In the genomic region with DNA sequence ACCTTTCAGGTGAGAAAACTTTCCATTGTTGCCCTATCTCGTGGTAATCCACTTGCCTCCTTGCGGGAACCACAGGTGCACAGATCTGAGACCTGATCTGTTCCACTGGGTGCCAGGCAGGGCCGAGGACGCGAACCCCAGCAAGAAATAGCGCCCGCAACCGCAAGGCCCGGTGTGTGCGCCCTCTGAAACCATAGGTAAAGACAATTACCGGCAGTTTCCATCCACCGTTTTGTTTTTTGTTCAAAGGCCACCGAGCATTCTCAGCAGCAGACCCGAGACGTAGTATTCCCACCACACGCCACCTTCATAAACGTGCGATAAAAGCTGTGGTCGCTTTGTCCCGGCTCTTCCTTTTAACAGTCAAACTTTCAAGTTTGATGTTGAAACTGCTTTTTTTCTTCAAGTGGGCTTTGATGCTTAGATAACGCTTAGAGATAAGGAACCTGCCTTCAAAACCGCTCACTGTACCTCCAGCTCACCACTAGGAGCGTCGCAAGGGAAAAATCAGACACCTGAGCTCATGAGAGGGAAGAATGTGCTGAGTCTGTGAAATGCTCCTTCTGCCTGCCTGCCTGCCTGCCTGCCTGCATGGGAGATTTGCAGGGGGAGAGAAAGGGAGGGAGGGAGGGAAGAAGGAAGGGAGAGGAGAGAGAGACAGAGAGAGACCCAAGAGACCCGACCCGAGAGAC, we compare ENCODE assay signal across 9 mouse cellular contexts. TPM values are rescaled to one million over a fixed set of nuclear protein-coding genes. Genes with fewer than 3 reads are reported as not detected.
DNase-seq lines count a peak whose midpoint lies in the region; ATAC-seq lines count a peak whose summit lies in the region.
"Had no signal": no experiment of that assay in that cellular context is flagged by ENCODE, and none has a peak within 500 bp of the region (broad histone marks: within the 10 kb centered on the region; RNA-seq: fewer than 3 reads in every experiment).

No protein-coding gene starts in this region.

- no peaks in the 10 kb centered on the region for H3K9me3 ChIP-seq in heart, embryonic 15.5 days (replicated peaks)
- no peaks in the 10 kb centered on the region for H3K9me3 ChIP-seq in intestine, embryonic 16.5 days (ENCODE audit: control insufficient read depth, low read length)
- H3K9me3 ChIP-seq: liver, embryonic 13.5 days had no signal

- no peak overlapping the region for H3K9ac ChIP-seq in heart, embryonic 15.5 days
- H3K9ac ChIP-seq in intestine, embryonic 16.5 days (ENCODE audit: low read depth, low read length) = no peak overlapping the region
- H3K9ac ChIP-seq: liver, embryonic 13.5 days had no signal

- H3K4me3 ChIP-seq in heart, embryonic 15.5 days = no peak overlapping the region
- no peak overlapping the region; the same call in 1 of the 2 replicates for H3K4me3 ChIP-seq in intestine, embryonic 16.5 days (ENCODE audit: low read length)
- H3K4me3 ChIP-seq: liver, embryonic 13.5 days had no signal

- 14% methylated on average over 26 of the region's 26 CpGs for WGBS in heart, embryonic 15.5 days
- WGBS in intestine, embryonic 16.5 days = 21% methylated on average over 26 of the region's 26 CpGs

- intact Hi-C loops in gastrocnemius, postnatal 14 days (cut with DNase I; ENCODE audit: low total_unique reads) = no loop called here

- DNase-seq in heart, adult 18-20 months = no peak
- DNase-seq in T-cell, adult 2 months (ENCODE audit: low spot score) = peak; percentile 96
- peak; percentile 63 to 72 for DNase-seq in natural killer cell, adult 2 months (ENCODE audit: low spot score in 2 of 2)
- no peak for DNase-seq in gastrocnemius, postnatal 14 days
- no peak for DNase-seq in urinary bladder, postnatal 14 days (ENCODE audit: low spot score)
- DNase-seq in frontal cortex, postnatal 25 days (ENCODE audit: low spot score in 2 of 2) = no peak
- DNase-seq: liver, embryonic 13.5 days had no signal

- H3K36me3 ChIP-seq in heart, embryonic 15.5 days = no peaks in the 10 kb centered on the region
- no peaks in the 10 kb centered on the region for H3K36me3 ChIP-seq in intestine, embryonic 16.5 days (ENCODE audit: control insufficient read depth, insufficient read depth, low read length)
- H3K36me3 ChIP-seq: liver, embryonic 13.5 days had no signal

- no peaks in the 10 kb centered on the region for H3K4me1 ChIP-seq in heart, embryonic 15.5 days (replicated peaks)
- no peaks in the 10 kb centered on the region for H3K4me1 ChIP-seq in intestine, embryonic 16.5 days (ENCODE audit: control insufficient read depth, insufficient read depth, low read length)
- H3K4me1 ChIP-seq: liver, embryonic 13.5 days had no signal

- H3K27me3 ChIP-seq in heart, embryonic 15.5 days = peaks cover 8% of the 10 kb centered on the region; the same call in 1 of the 2 replicates
- H3K27me3 ChIP-seq in intestine, embryonic 16.5 days (replicated peaks; ENCODE audit: control insufficient read depth, insufficient read depth, low read length) = no peaks in the 10 kb centered on the region

- H3K4me2 ChIP-seq in heart, embryonic 15.5 days = peak overlapping the region; percentile 31
- H3K4me2 ChIP-seq in intestine, embryonic 16.5 days (ENCODE audit: low read depth, low read length) = 0 out of 2 replicates have a peak overlapping the region, but pooled peaks have one; percentile 17
- H3K4me2 ChIP-seq: liver, embryonic 13.5 days had no signal

- H3K27ac ChIP-seq in heart, embryonic 15.5 days = no peak overlapping the region
- H3K27ac ChIP-seq in intestine, embryonic 16.5 days (ENCODE audit: low read length) = no peak overlapping the region
- H3K27ac ChIP-seq: liver, embryonic 13.5 days had no signal

- ATAC-seq in heart, embryonic 15.5 days (replicated peaks; ENCODE audit: insufficient number of reproducible peaks, insufficient read depth, low FRiP score, low read depth) = no peak; the same call in 1 of the 2 replicates
- ATAC-seq in intestine, embryonic 16.5 days = no peak; the same call in 1 of the 2 replicates

RNA-seq across cellular contexts. Expression of gene Tcf7, which starts 31.4 kb away (rescaled TPM):
- polyA plus RNA-seq in heart, embryonic 15.5 days (2015; fragmentation: Nextera tagmentation; extraction: Ambion mirVana) = 5.0 and 36.0 TPM in 2 replicates
- 1 to 10 TPM in 1 of 2 experiments, under 1 TPM in 1; 0.55 to 6.6 TPM for total RNA-seq in heart, adult 18-20 months (2021)
- 2.9 and 3.4 TPM in 2 replicates for polyA plus RNA-seq in intestine, embryonic 16.5 days (2015; fragmentation: Nextera tagmentation; extraction: Ambion mirVana)
- total RNA-seq in gastrocnemius, postnatal 14 days (2021) = 1 to 10 TPM; 1.9 to 2.0 TPM

RNA-seq across cellular contexts. Expression of gene Vdac1, which starts 46.4 kb away (rescaled TPM):
- 460 and 484 TPM in 2 replicates for polyA plus RNA-seq in heart, embryonic 15.5 days (2015; fragmentation: Nextera tagmentation; extraction: Ambion mirVana)
- total RNA-seq in heart, adult 18-20 months (2021) = 1,000 to 10,000 TPM; 1,073 to 1,213 TPM
- 311 and 337 TPM in 2 replicates for polyA plus RNA-seq in intestine, embryonic 16.5 days (2015; fragmentation: Nextera tagmentation; extraction: Ambion mirVana)
- 1,000 to 10,000 TPM; 1,133 to 1,268 TPM for total RNA-seq in gastrocnemius, postnatal 14 days (2021)

Comparison
In these comparisons a context has a peak if more than half of its experiments do, and no peak if none do; other contexts are left out.
1. DNase-seq: peak in T-cell, adult 2 months (single experiment) and natural killer cell, adult 2 months (2 of 2); none in heart, adult 18-20 months (0 of 2), gastrocnemius, postnatal 14 days (single experiment), urinary bladder, postnatal 14 days (single experiment) and frontal cortex, postnatal 25 days (0 of 2).